Comparison of ENCODE assay signal across 11 mouse cellular contexts in genomic region chr4:21990580-21991235, GRCm38 (mm10). TPM values are rescaled to one million over a fixed set of nuclear protein-coding genes. Genes with fewer than 3 reads are reported as not detected.
DNase-seq lines count a peak whose midpoint lies in the region; ATAC-seq and TF ChIP-seq lines count a peak whose summit lies in the region.
"Had no signal": no experiment of that assay in that cellular context is flagged by ENCODE, and none has a peak within 500 bp of the region (broad histone marks: within the 10 kb centered on the region; RNA-seq: fewer than 3 reads in every experiment).

No protein-coding gene starts in this region.

- H3K4me1 ChIP-seq in limb, embryonic 14.5 days (ENCODE audit: control insufficient read depth, insufficient read depth, low read length): no peaks in the 10 kb centered on the region
- no peaks in the 10 kb centered on the region for H3K4me1 ChIP-seq in limb, embryonic 10.5 days
- H3K4me1 ChIP-seq in midbrain, embryonic 16.5 days (ENCODE audit: control insufficient read depth, insufficient read depth, low read length): no peaks in the 10 kb centered on the region
- H3K4me1 ChIP-seq: limb, embryonic 12.5 days had no signal

- H3K4me2 ChIP-seq in limb, embryonic 14.5 days (replicated peaks; ENCODE audit: low read depth, low read length, severe bottlenecking): no peak overlapping the region
- H3K4me2 ChIP-seq in midbrain, embryonic 16.5 days (ENCODE audit: low read length): no peak overlapping the region
- H3K4me2 ChIP-seq: limb, embryonic 12.5 days had no signal

- no peaks in the 10 kb centered on the region for H3K9me3 ChIP-seq in limb, embryonic 14.5 days (ENCODE audit: control insufficient read depth, low read length)
- H3K9me3 ChIP-seq in limb, embryonic 10.5 days (replicated peaks): no peaks in the 10 kb centered on the region
- no peaks in the 10 kb centered on the region for H3K9me3 ChIP-seq in midbrain, embryonic 16.5 days (replicated peaks; ENCODE audit: control insufficient read depth, low read length, poor library complexity, severe bottlenecking)
- H3K9me3 ChIP-seq: limb, embryonic 12.5 days had no signal

- no peaks in the 10 kb centered on the region for H3K27me3 ChIP-seq in limb, embryonic 14.5 days (ENCODE audit: control insufficient read depth, insufficient read depth, low read length)
- H3K27me3 ChIP-seq in limb, embryonic 10.5 days (ENCODE audit: low read depth, poor library complexity, severe bottlenecking): no peaks in the 10 kb centered on the region
- no peaks in the 10 kb centered on the region for H3K27me3 ChIP-seq in midbrain, embryonic 16.5 days (ENCODE audit: control insufficient read depth, insufficient read depth, low read depth, low read length)
- H3K27me3 ChIP-seq: limb, embryonic 12.5 days had no signal

- H3K27ac ChIP-seq in limb, embryonic 14.5 days (replicated peaks; ENCODE audit: low read depth, low read length): no peak overlapping the region
- H3K27ac ChIP-seq in limb, embryonic 10.5 days: no peak overlapping the region
- no peak overlapping the region for H3K27ac ChIP-seq in midbrain, embryonic 16.5 days (ENCODE audit: low read length)
- H3K27ac ChIP-seq: limb, embryonic 12.5 days had no signal

- H3K36me3 ChIP-seq in limb, embryonic 14.5 days (ENCODE audit: control insufficient read depth, insufficient read depth, low read length): peaks cover 12% of the 10 kb centered on the region
- peaks cover 29% of the 10 kb centered on the region for H3K36me3 ChIP-seq in limb, embryonic 10.5 days
- H3K36me3 ChIP-seq in midbrain, embryonic 16.5 days (ENCODE audit: control insufficient read depth, insufficient read depth, low read length): peaks cover 13% of the 10 kb centered on the region

- no peak for TF ChIP-seq POLR2A in limb, embryonic 14.5 days (IDR thresholded peaks at IDR 0.05; ENCODE audit: borderline replicate concordance, extremely low read depth, insufficient read depth, insufficient read length)

- no peak overlapping the region for H3K4me3 ChIP-seq in limb, embryonic 14.5 days (replicated peaks; ENCODE audit: low read length)
- no peak overlapping the region for H3K4me3 ChIP-seq in limb, embryonic 10.5 days
- no peak overlapping the region for H3K4me3 ChIP-seq in midbrain, embryonic 16.5 days (ENCODE audit: low read depth, low read length)
- H3K4me3 ChIP-seq: limb, embryonic 12.5 days had no signal

- no peak for ATAC-seq in limb, embryonic 14.5 days (ENCODE audit: low FRiP score, low read depth)
- ATAC-seq in midbrain, embryonic 16.5 days: 0 out of 2 replicates have a peak, but pooled peaks have one; percentile 36

- no peak overlapping the region for H3K9ac ChIP-seq in limb, embryonic 14.5 days (ENCODE audit: low read depth, low read length, severe bottlenecking)
- H3K9ac ChIP-seq in midbrain, embryonic 16.5 days (ENCODE audit: low read depth, low read length): no peak overlapping the region
- H3K9ac ChIP-seq: limb, embryonic 12.5 days had no signal

- DNase-seq in limb, embryonic 14.5 days (ENCODE audit: low spot score): peak; percentile 69
- no peak for DNase-seq in limb, embryonic 10.5 days (ENCODE audit: low spot score)
- DNase-seq in MEL-GATA-1-ER (ENCODE audit: extremely low read depth, low read depth): peak; percentile 12
- DNase-seq in embryo, embryonic 11 days: peak; percentile 57
- DNase-seq in gastrocnemius, adult 18-20 months (ENCODE audit: low spot score): no peak
- DNase-seq in layer of hippocampus, adult 8-10 months (ENCODE audit: low spot score in 2 of 2): no peak
- no peak for DNase-seq in heart, postnatal 4 days
- DNase-seq: heart, adult 11 months; thymus, postnatal 36 days had no signal

- 50% methylated on average over 3 of the region's 3 CpGs for WGBS in limb, embryonic 14.5 days
- WGBS in limb, embryonic 10.5 days: 50% methylated on average over 3 of the region's 3 CpGs
- 45% methylated on average over 3 of the region's 3 CpGs for WGBS in midbrain, embryonic 16.5 days

RNA-seq across cellular contexts. Expression of gene Faxc, which starts 59.6 kb away (rescaled TPM):
- 11.5 and 13.6 TPM in 2 replicates for polyA plus RNA-seq in limb, embryonic 14.5 days (2012; rRNA removed)
- polyA plus RNA-seq in limb, embryonic 14.5 days (2014; fragmentation: Nextera tagmentation; extraction: Ambion mirVana): 7.0 and 10.0 TPM in 2 replicates
- polyA plus RNA-seq in limb, embryonic 10.5 days (2016; fragmentation: Nextera tagmentation; extraction: Ambion mirVana): 8.7 and 10.6 TPM in 2 replicates
- polyA plus RNA-seq in midbrain, embryonic 16.5 days (2015; fragmentation: Nextera tagmentation; extraction: Ambion mirVana): 18.5 and 19.1 TPM in 2 replicates
- total RNA-seq in gastrocnemius, adult 18-20 months (2021): under 1 TPM; 0.46 to 0.55 TPM
- total RNA-seq in layer of hippocampus, adult 8-10 months (2022): 10 to 100 TPM; 48.8 to 54.7 (median 52.4) TPM
- total RNA-seq in heart, postnatal 4 days (2021): 1 to 10 TPM; 5.1 TPM

Comparison
In these comparisons a context has a peak if more than half of its experiments do, and no peak if none do; other contexts are left out.
1. DNase-seq: peak in limb, embryonic 14.5 days (single experiment), MEL-GATA-1-ER (single experiment) and embryo, embryonic 11 days (single experiment); none in limb, embryonic 10.5 days (single experiment), gastrocnemius, adult 18-20 months (single experiment), layer of hippocampus, adult 8-10 months (0 of 2) and heart, postnatal 4 days (single experiment).
2. RNA of gene Faxc, which starts 59.6 kb away (total RNA-seq): 48.8 to 54.7 TPM in layer of hippocampus, adult 8-10 months; 5.1 TPM in heart, postnatal 4 days and 0.46 to 0.55 TPM in gastrocnemius, adult 18-20 months; every median in the first group is over 4 times any median in the second.